Mouse (Mus musculus) embryo, embryonic 10.5 days (tissue): ENCODE data around the gene Tcfl5.

Experiments used
- DNase-seq: peaks from one replicate; pipeline ENCODE4 v3.0.0-alpha.2; 2015; ENCODE audit warnings: low spot score

Gene Tcfl5

DNA sequence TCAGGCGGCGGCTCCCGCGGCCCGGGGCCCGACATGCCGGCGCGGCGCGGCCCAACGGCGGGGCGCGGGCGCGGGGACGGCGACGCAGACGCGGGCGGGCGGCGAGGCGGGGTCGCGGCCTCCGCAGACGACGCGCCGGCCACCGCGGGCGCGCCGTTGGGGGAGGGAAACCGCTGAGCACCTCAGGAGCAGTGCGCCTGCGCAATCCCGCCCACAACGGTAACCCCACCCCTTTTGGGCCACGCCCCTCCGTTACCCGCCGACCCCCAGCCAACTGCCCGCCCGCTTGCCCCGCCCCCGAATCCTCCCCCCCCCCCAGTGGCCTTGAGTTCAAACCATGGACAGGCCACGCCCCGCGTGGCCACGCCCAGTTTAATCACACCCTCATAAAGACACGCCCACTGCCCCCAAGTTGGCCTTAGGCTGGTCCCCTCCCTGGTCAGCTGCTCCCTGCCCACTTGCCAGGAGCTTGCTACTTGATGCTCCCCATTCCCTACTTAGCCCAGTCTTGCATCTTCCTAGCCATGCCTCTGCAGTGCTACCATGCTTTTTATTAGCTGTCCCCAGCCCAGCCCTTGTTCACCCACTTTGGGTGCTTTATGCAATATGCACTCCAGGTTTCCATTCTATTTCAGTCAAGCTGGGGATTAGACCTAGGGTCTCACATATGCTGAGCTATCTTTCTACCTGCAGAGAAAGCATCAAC is at the start of gene Tcfl5:
TSS of gene Tcfl5 (minus strand) at position 154 of the 706 bp plus-strand sequence.
- no peak for DNase-seq

GRCm38 (mm10) chr2:180689841-180690240 is 47.3 kb upstream of the Tcfl5 start:
- DNase-seq = no peak

GRCm38 (mm10) chr2:180684031-180684430 is 41.5 kb upstream of the Tcfl5 start:
- no peak for DNase-seq

GRCm38 (mm10) chr2:180683524-180683923 is 41.0 kb upstream of the Tcfl5 start:
- no peak for DNase-seq

DNA sequence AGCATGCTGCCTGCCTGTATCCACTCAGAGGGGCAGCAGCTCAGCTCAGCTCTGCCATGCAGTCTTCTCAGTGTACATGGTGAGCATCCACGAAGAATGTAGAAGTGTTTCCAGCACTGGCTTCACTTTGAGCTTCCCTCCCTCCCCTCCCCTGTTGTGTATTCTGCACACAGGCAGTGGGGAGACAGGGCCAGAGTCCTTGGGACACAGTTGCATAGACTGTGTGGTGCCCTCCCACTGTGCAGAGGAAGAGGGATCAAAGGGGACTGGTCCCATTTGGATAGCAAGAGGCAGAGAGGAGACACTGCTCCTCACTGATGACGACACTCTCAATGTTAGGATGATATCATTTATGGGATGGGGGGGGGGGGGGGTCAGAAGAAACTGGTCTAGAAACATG is 38.7 kb upstream of the Tcfl5 start:
- no peak for DNase-seq

GRCm38 (mm10) chr2:180678609-180679140 is 36.2 kb upstream of the Tcfl5 start:
- DNase-seq = peak; percentile 79

DNA sequence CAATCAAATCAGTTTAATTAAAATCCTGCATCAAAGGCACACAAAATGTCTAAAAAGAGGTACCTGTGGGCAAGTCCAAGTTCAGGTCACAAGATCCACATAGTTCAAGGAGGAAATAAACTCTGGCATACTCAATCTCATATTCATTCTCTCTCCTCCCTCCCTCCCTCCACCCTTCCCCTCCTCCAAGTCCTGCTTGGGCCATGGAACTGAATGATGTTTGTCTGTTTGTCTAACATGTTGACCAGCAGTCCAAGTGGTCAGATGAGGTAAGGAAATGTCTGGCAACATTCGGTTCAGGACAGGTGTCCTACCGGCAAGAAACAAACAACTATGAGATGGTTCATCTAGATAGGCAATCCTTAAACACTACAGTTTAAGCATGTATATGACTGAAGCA is 34.2 kb upstream of the Tcfl5 start:
- DNase-seq = no peak

DNA sequence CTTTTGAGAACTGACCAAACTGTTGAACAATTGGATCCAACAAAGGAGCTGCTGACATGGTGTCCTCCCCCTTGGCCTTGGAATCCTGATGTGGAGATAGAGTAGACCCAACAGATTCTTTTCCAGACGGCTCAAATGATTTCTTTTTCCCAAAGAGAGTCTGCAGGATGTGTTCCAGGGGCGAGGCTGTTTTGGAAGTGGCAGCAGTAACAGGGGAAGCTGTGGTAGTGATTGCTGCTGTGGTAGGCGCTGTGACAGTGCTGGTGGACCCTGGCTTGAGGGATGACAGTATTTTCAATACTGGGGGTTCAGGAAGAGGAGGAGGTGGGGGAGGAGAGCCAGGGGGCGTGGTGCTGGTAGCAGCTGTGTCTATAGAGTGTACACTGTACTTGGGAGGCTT is 19.5 kb upstream of the Tcfl5 start:
- DNase-seq = no peak

- no peak for DNase-seq
These were observed 18.0 kb upstream of the Tcfl5 start for GRCm38 (mm10) chr2:180660521-180660920.

- peak; percentile 44 for DNase-seq
These were observed 17.0 kb upstream of the Tcfl5 start for GRCm38 (mm10) chr2:180659353-180660150.

DNA sequence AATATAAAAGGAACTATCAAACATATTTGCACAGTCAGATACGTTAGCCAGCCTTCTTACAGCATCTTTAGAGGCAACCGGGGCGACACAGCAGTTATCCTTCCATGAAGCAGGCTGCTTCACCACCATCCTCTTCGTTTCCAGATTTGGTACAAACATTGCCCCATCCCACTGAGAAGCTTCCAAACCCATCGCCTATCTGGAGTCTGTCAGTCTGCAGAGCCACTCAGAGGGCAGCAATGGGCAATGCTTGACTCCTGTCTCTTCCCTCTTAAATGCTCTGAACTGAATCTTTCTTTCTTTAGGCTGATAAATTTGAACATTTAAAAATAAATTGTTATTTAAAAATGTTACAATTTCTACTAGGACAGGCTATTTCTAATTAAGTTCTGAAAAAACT is 15.9 kb upstream of the Tcfl5 start:
- no peak for DNase-seq

GRCm38 (mm10) chr2:180657394-180658013 is 15.0 kb upstream of the Tcfl5 start:
- DNase-seq = peak; percentile 87

DNA sequence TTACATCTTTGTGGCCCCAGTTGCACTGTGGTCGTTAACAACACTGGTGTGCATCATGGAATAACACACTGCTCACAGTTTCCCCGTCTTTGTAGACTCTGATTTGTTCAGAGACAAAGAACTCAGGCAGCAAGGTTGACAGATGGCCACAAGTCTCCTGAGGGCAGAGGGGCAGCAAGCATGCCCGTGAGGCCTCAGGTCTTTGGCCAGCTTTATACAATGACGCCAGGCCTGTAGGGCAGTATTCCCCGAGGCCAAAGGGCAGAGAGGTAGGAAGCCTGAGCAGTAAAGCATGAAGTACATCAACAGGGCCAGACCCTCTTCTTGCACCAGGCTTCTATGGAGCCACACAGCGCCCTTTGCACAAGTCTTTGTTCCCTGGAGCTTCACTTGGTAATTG is 12.6 kb upstream of the Tcfl5 start:
- DNase-seq = no peak

DNA sequence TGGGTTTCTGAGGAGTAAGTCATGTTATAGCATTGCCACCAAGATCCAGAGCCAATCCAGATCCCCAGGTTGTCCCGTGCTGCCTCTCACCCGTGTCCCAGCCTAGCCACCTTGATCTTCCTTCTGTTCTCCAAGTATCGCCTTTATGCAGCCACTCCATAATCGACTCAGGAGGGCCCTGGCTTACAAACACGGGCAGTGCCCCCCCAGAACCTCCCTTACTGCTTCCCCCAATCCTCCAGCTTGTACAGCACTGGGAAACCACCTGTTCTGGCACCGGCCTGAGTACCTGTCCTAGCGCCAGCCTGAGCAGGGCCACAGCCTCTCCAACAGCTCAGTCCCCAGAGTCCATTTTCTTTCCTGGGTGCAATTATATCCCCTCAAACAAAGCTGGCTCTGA is 12.2 kb upstream of the Tcfl5 start:
- no peak for DNase-seq

DNA sequence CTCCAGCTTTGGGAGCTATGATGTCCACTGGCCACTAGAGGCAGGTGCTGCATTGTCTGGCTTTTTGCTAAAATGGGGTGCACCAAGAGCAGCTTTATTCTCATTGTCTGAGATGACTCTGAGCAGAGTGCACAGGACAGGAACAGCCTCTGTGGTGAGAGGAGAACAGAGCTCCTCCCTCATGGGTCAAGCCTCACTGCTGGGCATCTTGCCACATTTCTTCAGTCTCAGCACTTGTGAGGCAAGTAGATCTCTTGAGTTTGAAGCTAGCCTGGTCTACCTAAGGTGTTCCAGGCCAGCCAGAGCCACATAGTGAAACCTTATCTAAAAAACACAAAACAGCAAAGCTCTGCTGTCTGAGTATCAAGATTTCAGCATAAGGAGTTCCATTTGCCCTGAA is 4.3 kb upstream of the Tcfl5 start:
- no peak for DNase-seq

GRCm38 (mm10) chr2:180643626-180644025 is 1.1 kb upstream of the Tcfl5 start:
- DNase-seq = no peak

DNA sequence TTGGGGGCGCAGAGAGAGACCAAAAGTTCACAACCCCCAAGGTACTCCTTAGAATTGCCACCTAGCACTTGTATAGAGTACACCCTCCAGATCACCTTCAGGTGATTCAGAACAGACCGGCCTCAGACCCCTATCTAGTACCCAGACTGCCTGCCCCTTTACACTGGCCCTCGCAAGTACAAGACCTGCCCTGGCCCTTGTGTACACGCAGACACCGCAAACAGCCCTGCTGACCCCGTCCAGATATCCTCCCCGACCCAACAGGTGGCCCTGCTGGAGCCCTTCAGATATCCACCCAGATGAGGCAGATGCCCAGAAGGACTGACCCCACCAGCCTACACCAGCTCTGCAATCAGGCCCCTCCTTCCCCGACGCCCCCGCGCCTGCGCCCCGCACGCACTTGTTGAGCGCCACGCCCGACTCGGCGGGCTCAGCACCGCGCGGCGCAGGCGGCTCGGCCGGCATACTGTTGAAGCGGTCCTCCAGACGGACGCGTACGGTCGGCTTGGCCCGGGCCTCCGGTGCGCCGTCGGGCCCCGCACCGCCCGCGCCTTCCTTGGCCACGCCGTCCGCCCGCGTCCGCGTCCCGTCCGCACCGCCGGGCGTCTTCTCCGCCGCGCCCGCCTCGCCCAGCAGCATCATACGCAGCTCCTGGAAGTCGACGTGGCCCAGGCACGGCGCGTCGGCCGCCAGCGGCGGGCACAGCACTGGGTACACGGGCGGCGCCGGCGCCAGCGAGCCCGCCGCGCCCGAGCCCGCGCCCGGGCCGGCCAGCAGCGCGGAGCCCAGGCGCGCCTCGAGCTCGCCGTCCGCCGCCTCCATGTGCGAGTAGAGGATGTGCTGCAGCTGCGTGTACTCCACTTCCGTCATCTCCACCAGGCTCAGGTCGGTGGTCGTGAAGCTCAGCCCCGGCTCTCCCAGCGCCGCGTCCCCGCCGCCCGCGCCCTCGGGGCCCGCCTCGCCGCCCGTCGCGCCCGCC is 643 bp downstream of the Tcfl5 start:
- no peak for DNase-seq

DNA sequence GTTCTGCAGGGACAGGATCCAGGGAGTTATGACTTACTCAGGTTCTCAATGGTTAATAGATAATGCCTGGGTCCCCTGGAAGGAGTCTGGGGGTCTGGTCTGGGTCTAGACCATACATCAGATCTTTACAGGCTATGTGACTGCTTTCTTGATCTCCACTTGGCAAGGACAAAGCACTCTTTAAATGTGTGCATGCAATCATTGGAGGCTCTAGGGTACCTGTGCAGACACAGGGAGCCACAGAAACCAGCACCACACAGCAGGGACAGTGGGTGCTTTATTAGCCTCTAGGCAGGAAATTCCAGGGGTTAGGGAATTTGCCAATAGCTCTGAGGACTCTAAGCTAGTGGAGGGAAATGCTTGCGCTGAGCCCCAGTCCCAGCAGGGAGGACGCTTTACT is 30.6 kb downstream of the Tcfl5 start:
- DNase-seq = no peak

DNA sequence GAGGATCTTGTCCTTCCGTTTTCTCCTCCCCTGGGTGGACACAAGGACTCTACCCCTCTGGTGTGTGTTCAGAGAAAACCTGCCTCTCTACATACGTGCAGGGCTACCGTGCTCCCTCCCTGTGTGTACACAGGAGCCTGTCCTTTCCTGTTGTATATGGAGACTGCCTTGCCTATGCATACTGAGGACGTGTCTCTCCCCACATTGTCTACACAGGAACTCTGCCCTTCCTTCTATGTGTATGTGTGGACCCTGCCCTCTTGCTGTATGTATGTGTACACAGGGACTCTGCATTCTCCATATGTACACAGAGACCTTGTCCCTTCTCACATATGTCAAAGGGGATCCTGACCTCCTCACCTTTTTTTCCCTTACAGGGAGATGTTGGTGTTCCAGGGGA is 32.2 kb downstream of the Tcfl5 start:
- no peak for DNase-seq

DNA sequence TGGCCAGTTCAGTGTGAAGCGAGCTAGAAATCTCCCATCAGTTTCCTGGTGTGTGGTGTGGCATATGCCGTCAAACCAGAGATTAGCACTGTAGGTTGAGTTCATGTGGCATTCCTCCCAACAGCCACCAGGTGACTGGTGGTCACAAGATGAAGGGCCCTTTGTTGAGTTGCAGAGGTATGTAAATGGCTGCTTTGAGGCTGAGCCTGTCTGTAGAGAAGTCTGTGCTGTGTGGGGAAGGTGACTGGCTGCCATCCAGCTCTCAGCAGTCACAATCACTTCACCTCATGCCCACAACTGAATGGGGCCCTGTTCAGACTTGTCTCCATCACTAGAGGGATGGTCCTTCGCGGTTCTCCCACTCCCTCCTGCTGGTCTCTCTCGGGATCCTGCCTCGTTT is 37.7 kb downstream of the Tcfl5 start:
- DNase-seq = no peak

GRCm38 (mm10) chr2:180600569-180601021 is 41.9 kb downstream of the Tcfl5 start:
- peak; percentile 22 for DNase-seq
